Mouse (Mus musculus): ENCODE data around the gene Tmem63a. TPM values are rescaled to one million over a fixed set of nuclear protein-coding genes. Genes with fewer than 3 reads are reported as not detected.
"Not testable (repeated sequence)": the region's sequence is repeated elsewhere in the genome, so short reads cannot be mapped to it uniquely, and the experiment has no call there.

Tmem63a gene
- polyA plus RNA-seq (2016; fragmentation: Nextera tagmentation; extraction: Ambion mirVana): 2.2 and 3.6 TPM in 2 replicates

- H3K4me1 ChIP-seq: peaks cover 44% of the 10 kb centered on the region
- peak within 1 kb of the TSS; percentile 87 for H3K4me3 ChIP-seq
- H3K27me3 ChIP-seq (ENCODE audit: low read depth, poor library complexity, severe bottlenecking): peaks cover 82% of the 10 kb centered on the region
- H3K36me3 ChIP-seq: no peaks in the 10 kb centered on the region
- peak within 1 kb of the TSS; percentile 86 for H3K27ac ChIP-seq (replicated peaks)
- no peaks in the 10 kb centered on the region for H3K9me3 ChIP-seq (replicated peaks)
- DNase-seq (ENCODE audit: low spot score): peak; percentile 80
- under 1% methylated on average over 73 of the region's 73 CpGs for WGBS
Observed at GRCm38 (mm10) chr1:180942166-180943031, at the start of gene Tmem63a. TSS of gene Tmem63a (plus strand) at chr1:180942344.

- peaks cover 24% of the 10 kb centered on the region for H3K4me1 ChIP-seq
- no peak for DNase-seq (ENCODE audit: low spot score)
- no peaks in the 10 kb centered on the region for H3K36me3 ChIP-seq
- 65% methylated on average over 10 of the region's 10 CpGs for WGBS
- no peak within 1 kb of the TSS for H3K4me3 ChIP-seq
- H3K9me3 ChIP-seq (replicated peaks): no peaks in the 10 kb centered on the region
- no peak within 1 kb of the TSS for H3K27ac ChIP-seq (replicated peaks)
- H3K27me3 ChIP-seq (ENCODE audit: low read depth, poor library complexity, severe bottlenecking): peaks cover 67% of the 10 kb centered on the region
Observed at GRCm38 (mm10) chr1:180892808-180893207, 49.3 kb upstream of the Tmem63a start, which contains the start of gene Lefty2. TSS of gene Lefty2 (plus strand) at chr1:180893108.

GRCm38 (mm10) chr1:180894088-180894987, 47.8 kb upstream of the Tmem63a start:
- Histone ChIP-seq H3K4me3 (peak overlapping the region; percentile 41), H3K27me3 (ENCODE audit: low read depth, poor library complexity, severe bottlenecking) (peaks cover 53% of the 10 kb centered on the region)
- not testable (repeated sequence) for H3K36me3 ChIP-seq; H3K9me3 ChIP-seq (replicated peaks); H3K4me1 ChIP-seq; H3K27ac ChIP-seq (replicated peaks)
- 5% methylated on average over 51 of the region's 51 CpGs for WGBS
- peak; percentile 26 for DNase-seq (ENCODE audit: low spot score)

- Histone ChIP-seq H3K9me3 (replicated peaks) (no peaks in the 10 kb centered on the region), H3K27ac (replicated peaks) (no peak overlapping the region), H3K4me1 (peaks cover 19% of the 10 kb centered on the region), H3K36me3 (peaks cover 7% of the 10 kb centered on the region), H3K4me3 (no peak overlapping the region), H3K27me3 (ENCODE audit: low read depth, poor library complexity, severe bottlenecking) (no peaks in the 10 kb centered on the region)
- DNase-seq (ENCODE audit: low spot score): no peak
- WGBS: under 1% methylated on average over 4 of the region's 4 CpGs
Observed at GRCm38 (mm10) chr1:180901107-180901506, 41.0 kb upstream of the Tmem63a start.

GRCm38 (mm10) chr1:180902915-180903314, 39.2 kb upstream of the Tmem63a start:
- 29% methylated on average over 5 of the region's 5 CpGs for whole genome bisulfite sequencing
- H3K4me3 ChIP-seq: no peak overlapping the region
- H3K4me1 ChIP-seq: peaks cover 26% of the 10 kb centered on the region
- H3K36me3 ChIP-seq: peaks cover 25% of the 10 kb centered on the region
- H3K27me3 ChIP-seq (ENCODE audit: low read depth, poor library complexity, severe bottlenecking): no peaks in the 10 kb centered on the region
- no peak for DNase-seq (ENCODE audit: low spot score)
- no peaks in the 10 kb centered on the region for H3K9me3 ChIP-seq (replicated peaks)
- no peak overlapping the region for H3K27ac ChIP-seq (replicated peaks)

- Histone ChIP-seq H3K27ac (replicated peaks) (peak overlapping the region; percentile 95), H3K36me3 (peaks cover 32% of the 10 kb centered on the region), H3K9me3 (replicated peaks) (no peaks in the 10 kb centered on the region), H3K4me3 (peak overlapping the region; percentile 96), H3K4me1 (peaks cover 26% of the 10 kb centered on the region), H3K27me3 (ENCODE audit: low read depth, poor library complexity, severe bottlenecking) (no peaks in the 10 kb centered on the region)
- DNase-seq (ENCODE audit: low spot score): no peak
- WGBS: 43% methylated on average over 10 of the region's 10 CpGs
Observed at GRCm38 (mm10) chr1:180903666-180904038, 38.5 kb upstream of the Tmem63a start.

GRCm38 (mm10) chr1:180904039-180904814, 37.9 kb upstream of the Tmem63a start, which contains the start of gene Pycr2:
TSS of gene Pycr2 (plus strand) at chr1:180904293.
- Histone ChIP-seq H3K27ac (replicated peaks) (peak within 1 kb of the TSS; percentile 95), H3K9me3 (replicated peaks) (no peaks in the 10 kb centered on the region), H3K36me3 (peaks cover 38% of the 10 kb centered on the region), H3K27me3 (ENCODE audit: low read depth, poor library complexity, severe bottlenecking) (no peaks in the 10 kb centered on the region), H3K4me1 (peaks cover 26% of the 10 kb centered on the region), H3K4me3 (peak within 1 kb of the TSS; percentile 96)
- DNase-seq (ENCODE audit: low spot score): peak; percentile 95
- under 1% methylated on average over 52 of the region's 52 CpGs for WGBS

GRCm38 (mm10) chr1:180904815-180905080, 37.4 kb upstream of the Tmem63a start:
- H3K4me1 ChIP-seq: peaks cover 26% of the 10 kb centered on the region
- peak overlapping the region; percentile 96 for H3K4me3 ChIP-seq
- H3K36me3 ChIP-seq: peaks cover 43% of the 10 kb centered on the region
- peak overlapping the region; percentile 95 for H3K27ac ChIP-seq (replicated peaks)
- DNase-seq (ENCODE audit: low spot score): no peak
- no peaks in the 10 kb centered on the region for H3K9me3 ChIP-seq (replicated peaks)
- no peaks in the 10 kb centered on the region for H3K27me3 ChIP-seq (ENCODE audit: low read depth, poor library complexity, severe bottlenecking)
- WGBS: 6% methylated on average over 5 of the region's 5 CpGs

- peaks cover 26% of the 10 kb centered on the region for H3K4me1 ChIP-seq
- DNase-seq (ENCODE audit: low spot score): no peak
- peak overlapping the region; percentile 95; the same call in 1 of the 2 replicates for H3K27ac ChIP-seq (replicated peaks)
- no peaks in the 10 kb centered on the region for H3K27me3 ChIP-seq (ENCODE audit: low read depth, poor library complexity, severe bottlenecking)
- H3K9me3 ChIP-seq (replicated peaks): no peaks in the 10 kb centered on the region
- H3K36me3 ChIP-seq: peaks cover 43% of the 10 kb centered on the region
- peak overlapping the region; percentile 96 for H3K4me3 ChIP-seq
- WGBS: 66% methylated on average over 6 of the region's 6 CpGs
Observed at GRCm38 (mm10) chr1:180905307-180905706, 36.8 kb upstream of the Tmem63a start.

GRCm38 (mm10) chr1:180905876-180906275, 36.3 kb upstream of the Tmem63a start:
- H3K4me3 ChIP-seq: peak overlapping the region; percentile 96
- no peaks in the 10 kb centered on the region for H3K9me3 ChIP-seq (replicated peaks)
- H3K36me3 ChIP-seq: peaks cover 43% of the 10 kb centered on the region
- H3K27ac ChIP-seq (replicated peaks): no peak overlapping the region
- H3K4me1 ChIP-seq: peaks cover 26% of the 10 kb centered on the region
- H3K27me3 ChIP-seq (ENCODE audit: low read depth, poor library complexity, severe bottlenecking): no peaks in the 10 kb centered on the region
- DNase-seq (ENCODE audit: low spot score): no peak
- WGBS: 94% methylated on average over 17 of the region's 17 CpGs

GRCm38 (mm10) chr1:180906461-180907147, 35.5 kb upstream of the Tmem63a start:
- Histone ChIP-seq H3K9me3 (replicated peaks) (no peaks in the 10 kb centered on the region), H3K36me3 (peaks cover 43% of the 10 kb centered on the region), H3K4me3 (peak overlapping the region; percentile 96), H3K27me3 (ENCODE audit: low read depth, poor library complexity, severe bottlenecking) (no peaks in the 10 kb centered on the region), H3K27ac (replicated peaks) (no peak overlapping the region), H3K4me1 (peaks cover 26% of the 10 kb centered on the region)
- WGBS: 92% methylated on average over 24 of the region's 24 CpGs
- no peak for DNase-seq (ENCODE audit: low spot score)

- WGBS: 53% methylated on average over 8 of the region's 8 CpGs
- H3K4me3 ChIP-seq: no peak overlapping the region
Observed at GRCm38 (mm10) chr1:180911138-180911537, 31.0 kb upstream of the Tmem63a start.

More at GRCm38 (mm10) chr1:180911138-180911537, 31.0 kb upstream of the Tmem63a start:
- no peak for DNase-seq (ENCODE audit: low spot score)
- Histone ChIP-seq H3K27ac (replicated peaks) (no peak overlapping the region), H3K4me1 (peaks cover 6% of the 10 kb centered on the region), H3K9me3 (replicated peaks) (no peaks in the 10 kb centered on the region), H3K36me3 (peaks cover 35% of the 10 kb centered on the region), H3K27me3 (ENCODE audit: low read depth, poor library complexity, severe bottlenecking) (no peaks in the 10 kb centered on the region)

All from midbrain, embryonic 10.5 days (tissue).